Comparison of ENCODE assay signal across 8 mouse cellular contexts in genomic region chr7:90280274-90280875, GRCm38 (mm10). TPM values are rescaled to one million over a fixed set of nuclear protein-coding genes. Genes with fewer than 3 reads are reported as not detected.
DNase-seq lines count a peak whose midpoint lies in the region; ATAC-seq and TF ChIP-seq lines count a peak whose summit lies in the region.
"Had no signal": no experiment of that assay in that cellular context is flagged by ENCODE, and none has a peak within 500 bp of the region (broad histone marks: within the 10 kb centered on the region; RNA-seq: fewer than 3 reads in every experiment).

No protein-coding gene starts in this region.

- DNase-seq in midbrain, embryonic 10.5 days (ENCODE audit: low spot score), result peak; percentile 35
- no peak for DNase-seq in midbrain, embryonic 11.5 days (ENCODE audit: low spot score, missing footprints)
- peak; percentile 24 for DNase-seq in MEL (ENCODE audit: low read depth, low spot score)
- DNase-seq in brain, adult 2 months (ENCODE audit: low read depth, low spot score), result peak; percentile 76
- DNase-seq in heart, postnatal 0 days (ENCODE audit: low spot score), result peak; percentile 35
- peak; percentile 36 to 52 for DNase-seq in lung, adult 18-20 months
- DNase-seq in thymus, postnatal 10 days (ENCODE audit: low spot score in 2 of 2), result peak; percentile 22 to 67

- H3K36me3 ChIP-seq in midbrain, embryonic 10.5 days, result no peaks in the 10 kb centered on the region
- no peaks in the 10 kb centered on the region for H3K36me3 ChIP-seq in midbrain, embryonic 11.5 days (ENCODE audit: control insufficient read depth, insufficient read depth, low read length)
- H3K36me3 ChIP-seq in MEL (ENCODE audit: control insufficient read depth in 1 of 2, insufficient read depth in 2 of 2, low read length in 2 of 2), result no peaks in the 10 kb centered on the region
- H3K36me3 ChIP-seq in heart, postnatal 0 days (replicated peaks; ENCODE audit: control insufficient read depth, insufficient read depth, low read length), result no peaks in the 10 kb centered on the region

- peak; percentile 47 to 64 (median 58); a peak in 5 of 6 replicates for TF ChIP-seq CTCF in MEL (IDR thresholded peaks at IDR 0.05 in 2 of 3, conservative IDR thresholded peaks at IDR 0.05 in 1 of 3; ENCODE audit: control insufficient read depth in 1 of 3, insufficient read depth in 1 of 3, low read depth in 2 of 3, low read length in 3 of 3, poor library complexity in 1 of 3, severe bottlenecking in 1 of 3)
- peak; percentile 56 for TF ChIP-seq CTCF in heart, postnatal 0 days (IDR thresholded peaks at IDR 0.05; ENCODE audit: low read depth)

- H3K27ac ChIP-seq in midbrain, embryonic 10.5 days (replicated peaks), result no peak overlapping the region
- H3K27ac ChIP-seq in midbrain, embryonic 11.5 days (ENCODE audit: low read depth, low read length), result no peak overlapping the region
- no peak overlapping the region for H3K27ac ChIP-seq in MEL (ENCODE audit: control insufficient read depth, low read depth, low read length)
- no peak overlapping the region for H3K27ac ChIP-seq in heart, postnatal 0 days (ENCODE audit: low read depth)

- TF ChIP-seq RAD21 in MEL (IDR thresholded peaks at IDR 0.05; ENCODE audit: low read depth, low read length), result peak; percentile 49

- no peak overlapping the region for H3K4me2 ChIP-seq in midbrain, embryonic 11.5 days
- H3K4me2 ChIP-seq in heart, postnatal 0 days (ENCODE audit: low read depth, low read length), result no peak overlapping the region

- H3K27me3 ChIP-seq in midbrain, embryonic 10.5 days (ENCODE audit: low read depth, poor library complexity, severe bottlenecking), result no peaks in the 10 kb centered on the region
- H3K27me3 ChIP-seq in midbrain, embryonic 11.5 days (ENCODE audit: control insufficient read depth, insufficient read depth, low read length), result no peaks in the 10 kb centered on the region
- H3K27me3 ChIP-seq in MEL (ENCODE audit: control insufficient read depth in 1 of 2, insufficient read depth in 2 of 2, low read length in 2 of 2), result peaks cover 0 to 5% of the 10 kb centered on the region in 2 experiments; a peak in 1 of 4 replicates
- H3K27me3 ChIP-seq in heart, postnatal 0 days (ENCODE audit: control insufficient read depth, insufficient read depth, low read length), result no peaks in the 10 kb centered on the region

- WGBS in midbrain, embryonic 10.5 days, result 67% methylated on average over 11 of the region's 11 CpGs
- WGBS in midbrain, embryonic 11.5 days, result 67% methylated on average over 11 of the region's 11 CpGs
- WGBS in heart, postnatal 0 days, result 28% methylated on average over 11 of the region's 11 CpGs

- no peak overlapping the region for H3K4me3 ChIP-seq in midbrain, embryonic 10.5 days
- no peak overlapping the region for H3K4me3 ChIP-seq in midbrain, embryonic 11.5 days (ENCODE audit: low read depth, low read length)
- no peak overlapping the region for H3K4me3 ChIP-seq in MEL (ENCODE audit: control insufficient read depth in 1 of 2, insufficient read depth in 1 of 2, low read depth in 2 of 2, low read length in 2 of 2)
- H3K4me3 ChIP-seq in heart, postnatal 0 days (ENCODE audit: low read depth, low read length), result no peak overlapping the region

- ATAC-seq in midbrain, embryonic 11.5 days (ENCODE audit: low FRiP score), result no peak
- ATAC-seq in heart, postnatal 0 days (ENCODE audit: insufficient read depth, low read depth), result peak; percentile 58; the same call in 1 of the 2 replicates

- no peak for TF ChIP-seq EP300 in MEL (IDR thresholded peaks at IDR 0.05; ENCODE audit: low read depth in 1 of 2, low read length in 2 of 2)
- no peak for TF ChIP-seq EP300 in heart, postnatal 0 days (IDR thresholded peaks at IDR 0.05; ENCODE audit: low read depth)

- TF ChIP-seq POLR2A in MEL (IDR thresholded peaks at IDR 0.05; ENCODE audit: control insufficient read depth in 1 of 2, insufficient read depth in 1 of 2, low read depth in 1 of 2, low read length in 2 of 2, poor library complexity in 1 of 2), result no peak

- H3K4me1 ChIP-seq in midbrain, embryonic 10.5 days, result no peaks in the 10 kb centered on the region
- no peaks in the 10 kb centered on the region for H3K4me1 ChIP-seq in midbrain, embryonic 11.5 days (ENCODE audit: control insufficient read depth, insufficient read depth, low read length)
- H3K4me1 ChIP-seq in MEL (ENCODE audit: control insufficient read depth in 1 of 2, insufficient read depth in 2 of 2, low read length in 2 of 2), result no peaks in the 10 kb centered on the region
- H3K4me1 ChIP-seq in heart, postnatal 0 days (ENCODE audit: control insufficient read depth, insufficient read depth), result no peaks in the 10 kb centered on the region

- no peaks in the 10 kb centered on the region for H3K79me2 ChIP-seq in MEL (ENCODE audit: control insufficient read depth, insufficient read depth, low read length, poor library complexity)

- H3K9ac ChIP-seq in midbrain, embryonic 11.5 days (ENCODE audit: low read length), result no peak overlapping the region
- H3K9ac ChIP-seq in MEL (ENCODE audit: control insufficient read depth, low read depth, low read length, poor library complexity, severe bottlenecking), result no peak overlapping the region
- H3K9ac ChIP-seq in heart, postnatal 0 days (replicated peaks; ENCODE audit: low read depth, low read length), result no peak overlapping the region

- no peaks in the 10 kb centered on the region for H3K9me3 ChIP-seq in midbrain, embryonic 10.5 days (replicated peaks)
- no peaks in the 10 kb centered on the region for H3K9me3 ChIP-seq in midbrain, embryonic 11.5 days (ENCODE audit: control insufficient read depth, low read length)
- H3K9me3 ChIP-seq in MEL (replicated peaks; ENCODE audit: insufficient read depth, low read length), result no peaks in the 10 kb centered on the region
- H3K9me3 ChIP-seq in heart, postnatal 0 days (replicated peaks; ENCODE audit: control insufficient read depth, low read length), result no peaks in the 10 kb centered on the region

TF ChIP-seq in MEL, 35 proteins besides CTCF, POLR2A, EP300 and RAD21:
- TF ChIP-seq ELF1 (IDR thresholded peaks at IDR 0.05; ENCODE audit: low read depth, low read length) (no peak), SMC3 (IDR thresholded peaks at IDR 0.05; ENCODE audit: low read depth, low read length) (peak; percentile 66)

RNA-seq across cellular contexts. Expression of gene Ccdc83, which starts 14.8 kb away (rescaled TPM):
- polyA plus RNA-seq in midbrain, embryonic 10.5 days (2016; fragmentation: Nextera tagmentation; extraction: Ambion mirVana), result not detected in 2 replicates
- polyA plus RNA-seq in midbrain, embryonic 11.5 days (2014; fragmentation: Nextera tagmentation; extraction: Ambion mirVana), result 0.11 TPM in 1 of 2 replicates, not detected in the other
- total RNA-seq in MEL (2012; rRNA removed), result not detected in 2 replicates
- not detected for polyA plus RNA-seq in MEL (2012; ENCODE audit: insufficient read depth in 1 of 2, insufficient read length in 2 of 2, low read depth in 1 of 2, low replicate concordance in 2 of 2, missing spikeins in 1 of 2)
- not detected in 2 replicates for total RNA-seq in heart, postnatal 0 days (2014; rRNA removed; ENCODE audit: low replicate concordance)
- not detected in 2 replicates for polyA plus RNA-seq in heart, postnatal 0 days (2015; fragmentation: Nextera tagmentation; extraction: Ambion mirVana)
- total RNA-seq: heart, postnatal 10 days had no signal

RNA-seq across cellular contexts. Expression of gene Sytl2, which starts 21.7 kb away (rescaled TPM):
- 3.8 and 4.3 TPM in 2 replicates for polyA plus RNA-seq in midbrain, embryonic 10.5 days (2016; fragmentation: Nextera tagmentation; extraction: Ambion mirVana)
- polyA plus RNA-seq in midbrain, embryonic 11.5 days (2014; fragmentation: Nextera tagmentation; extraction: Ambion mirVana), result 3.8 and 4.7 TPM in 2 replicates
- total RNA-seq in MEL (2012; rRNA removed), result not detected in 2 replicates
- polyA plus RNA-seq in MEL (2012; ENCODE audit: insufficient read depth in 1 of 2, insufficient read length in 2 of 2, low read depth in 1 of 2, low replicate concordance in 2 of 2, missing spikeins in 1 of 2), result not detected
- total RNA-seq in heart, postnatal 0 days (2014; rRNA removed; ENCODE audit: low replicate concordance), result 4.6 and 7.0 TPM in 2 replicates
- 8.0 and 8.7 TPM in 2 replicates for polyA plus RNA-seq in heart, postnatal 0 days (2015; fragmentation: Nextera tagmentation; extraction: Ambion mirVana)
